Mouse (Mus musculus) MN1 (cell line): ENCODE results near the gene Litaf.

Source experiments
- DNase-seq: peaks from one replicate; pipeline ENCODE4 v3.0.0-alpha.2; 2016; ENCODE audit warnings: low spot score

The Litaf gene

DNA sequence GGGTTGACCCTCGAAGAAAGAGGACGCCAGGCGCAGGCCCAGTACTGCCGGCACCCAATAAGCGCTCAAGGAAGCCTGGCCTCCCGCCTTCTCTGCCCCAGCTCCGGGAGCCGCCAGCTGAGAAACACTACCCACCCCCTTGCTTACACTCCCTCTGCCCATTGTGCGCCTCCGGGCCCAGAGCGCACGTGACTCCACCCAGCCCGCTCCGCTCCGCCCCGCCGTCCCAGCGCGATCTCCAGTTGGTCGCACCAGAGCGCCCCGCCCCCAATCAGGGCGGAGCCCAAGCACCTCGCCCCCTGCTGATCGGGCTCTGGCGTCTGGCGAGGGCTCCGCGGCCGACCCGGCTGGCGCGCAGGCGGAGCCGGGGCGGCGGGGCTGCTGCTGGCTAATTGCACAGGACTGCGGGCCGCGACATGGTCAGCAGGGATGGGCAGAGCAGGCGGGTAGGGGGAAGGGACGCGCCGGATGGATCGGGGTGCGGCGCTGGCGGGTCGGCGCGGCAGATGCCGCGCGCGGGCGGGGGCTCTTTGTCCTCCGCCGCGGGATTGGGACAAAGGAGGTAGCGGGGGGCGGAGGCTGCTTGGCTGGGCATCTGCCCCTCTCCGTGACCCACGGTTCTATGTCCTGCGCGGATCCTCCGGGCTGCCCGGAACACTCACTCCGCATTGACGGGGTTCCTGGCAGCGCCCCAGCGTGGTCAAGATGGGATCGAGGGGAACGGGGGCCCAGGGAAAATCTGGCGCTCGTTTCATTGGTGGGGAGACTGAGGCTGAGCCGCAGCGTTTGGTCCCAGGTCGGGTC, at the start of gene Litaf:
Litaf (minus strand) TSS at position 129 of the 804 bp plus-strand sequence.
- DNase-seq: peak; percentile 99

GRCm38 (mm10) chr16:11109198-11109740, 43.3 kb upstream of the Litaf start:
- peak; percentile 57 for DNase-seq

DNA sequence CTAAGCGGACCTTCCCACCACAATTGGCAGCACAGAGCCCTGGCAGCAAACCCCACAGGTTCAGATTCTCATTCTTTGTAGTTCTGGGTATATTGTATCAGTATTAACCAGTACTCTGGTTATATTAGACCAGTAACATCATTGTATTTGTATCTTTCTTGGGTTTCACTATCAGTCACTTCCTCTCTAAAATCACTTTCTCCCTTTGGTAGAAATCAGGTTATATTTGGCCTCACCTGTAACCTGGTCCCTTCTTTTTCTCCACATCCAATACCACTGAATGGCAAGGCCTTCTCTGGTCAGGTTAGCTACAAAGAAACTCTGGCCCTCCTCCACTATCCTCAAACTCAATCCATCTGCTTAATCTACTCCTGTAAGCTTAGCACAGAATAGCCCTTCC, 38.9 kb upstream of the Litaf start:
- no peak for DNase-seq

DNA sequence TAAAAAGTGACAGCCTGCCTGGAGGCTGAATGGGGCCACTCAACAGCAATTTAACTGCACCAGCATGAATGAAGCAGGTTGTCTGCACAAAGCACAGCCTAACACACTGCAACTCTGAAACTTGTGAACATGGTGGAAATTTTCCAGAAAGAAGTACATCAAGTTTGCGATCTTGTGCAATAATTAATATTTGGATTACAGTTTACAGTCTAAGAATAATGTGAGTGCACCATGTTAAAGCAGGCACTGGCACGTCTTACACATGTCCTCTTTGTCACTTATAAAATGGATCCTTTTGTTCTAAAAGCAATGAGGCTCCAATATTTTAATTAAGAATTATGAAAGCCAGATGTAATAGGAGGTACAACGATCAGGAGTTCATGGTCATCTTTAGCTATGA, 31.3 kb upstream of the Litaf start:
- no peak for DNase-seq

- DNase-seq: no peak
Observed at GRCm38 (mm10) chr16:11093717-11094386, 27.9 kb upstream of the Litaf start.

GRCm38 (mm10) chr16:11092523-11092922, 26.6 kb upstream of the Litaf start:
- DNase-seq: no peak

DNA sequence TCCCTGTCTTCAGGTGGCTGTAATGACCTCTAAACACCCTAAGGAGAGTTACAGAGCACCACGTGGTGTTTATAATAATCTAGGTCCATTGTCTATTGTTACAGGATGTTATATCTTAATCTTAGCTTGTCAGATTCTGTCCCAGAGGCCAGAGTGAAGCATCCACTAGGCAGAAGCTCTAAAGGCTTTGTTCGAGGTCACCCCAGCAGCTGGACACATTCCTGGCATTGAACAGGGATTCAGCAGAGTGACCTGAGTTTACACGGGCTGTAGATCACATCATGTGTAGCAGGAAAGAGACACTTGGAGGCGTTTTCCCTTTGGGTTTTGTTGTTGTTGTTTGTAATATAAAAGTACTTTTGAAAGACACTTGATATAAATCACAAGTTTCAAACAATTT, 26.1 kb upstream of the Litaf start:
- no peak for DNase-seq

GRCm38 (mm10) chr16:11090836-11091570, 25.0 kb upstream of the Litaf start:
- DNase-seq: peak; percentile 88

- DNase-seq: no peak
Observed at GRCm38 (mm10) chr16:11086856-11087588, 21.1 kb upstream of the Litaf start.

DNA sequence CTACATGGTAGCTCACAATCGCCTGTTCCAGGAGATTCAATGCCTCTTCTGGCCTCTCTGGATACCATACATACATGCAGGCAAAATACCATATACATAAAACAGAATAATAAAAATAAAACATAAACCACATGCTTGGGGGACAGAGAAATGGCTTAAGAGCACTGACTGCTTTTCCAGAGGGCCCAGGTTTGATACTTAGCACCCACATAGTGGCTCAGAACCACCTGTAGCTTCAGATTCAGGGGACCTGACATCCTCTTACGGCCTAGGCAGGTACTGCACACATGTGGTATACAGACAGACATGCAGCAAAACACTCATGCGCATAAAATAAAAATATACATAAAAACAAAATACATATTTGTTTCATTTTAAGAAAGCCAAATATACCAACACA, 20.3 kb upstream of the Litaf start:
- DNase-seq: no peak

- no peak for DNase-seq
Observed at GRCm38 (mm10) chr16:11084181-11084580, 18.2 kb upstream of the Litaf start.

- DNase-seq: no peak
Observed at GRCm38 (mm10) chr16:11078216-11078869, 12.4 kb upstream of the Litaf start.

DNA sequence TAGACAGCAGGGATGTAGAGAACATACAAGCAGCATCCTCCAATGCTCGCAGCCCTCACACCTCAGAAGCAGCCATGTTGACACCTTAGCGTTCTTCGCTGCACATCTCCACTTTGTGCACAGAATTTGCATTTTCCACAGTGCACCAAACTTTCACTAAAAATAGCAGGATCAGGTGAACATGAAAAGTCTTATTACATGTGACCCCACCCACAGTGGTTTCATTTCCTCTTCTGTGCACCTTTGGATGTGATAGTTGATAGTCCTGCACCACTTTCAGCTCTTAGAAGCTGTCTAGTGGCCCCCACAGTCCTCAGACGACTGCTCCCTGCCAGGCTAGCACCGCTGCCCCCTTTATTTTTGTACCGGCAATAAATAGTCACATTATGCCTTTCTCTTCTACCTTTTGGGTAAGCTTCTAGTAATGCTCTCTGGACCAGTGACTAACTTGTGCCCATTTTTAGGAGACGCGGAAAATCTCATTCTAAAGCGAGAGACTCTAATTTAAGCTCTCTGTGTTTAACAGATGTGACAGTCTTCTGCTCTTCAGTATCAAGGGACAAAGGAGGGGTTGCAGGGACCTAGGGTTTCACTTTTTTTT, 11.7 kb upstream of the Litaf start:
- no peak for DNase-seq

- DNase-seq: no peak
Observed at GRCm38 (mm10) chr16:11073060-11073459, 7.1 kb upstream of the Litaf start.

DNA sequence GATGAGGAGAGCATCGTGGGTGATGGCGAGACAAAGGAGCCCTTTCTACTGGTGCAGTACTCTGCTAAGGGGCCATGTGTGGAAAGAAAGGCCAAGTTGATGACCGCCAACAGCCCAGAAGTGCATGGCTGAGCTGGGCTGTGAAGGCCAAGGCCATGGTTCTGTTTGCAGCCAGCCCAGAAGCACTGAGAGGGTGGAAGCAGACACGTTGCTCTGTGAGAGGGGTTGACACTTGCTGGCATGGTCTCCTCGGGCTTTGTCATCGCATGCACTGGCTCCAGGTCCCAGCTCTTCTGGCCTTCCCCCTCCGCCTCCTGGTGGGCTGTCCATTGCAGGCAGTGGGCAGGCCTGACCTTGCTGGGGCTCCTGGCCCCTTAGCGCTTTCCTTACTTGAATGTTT, 6.5 kb upstream of the Litaf start:
- no peak for DNase-seq

- DNase-seq: no peak
Observed at GRCm38 (mm10) chr16:11071887-11072286, 5.9 kb upstream of the Litaf start.

DNA sequence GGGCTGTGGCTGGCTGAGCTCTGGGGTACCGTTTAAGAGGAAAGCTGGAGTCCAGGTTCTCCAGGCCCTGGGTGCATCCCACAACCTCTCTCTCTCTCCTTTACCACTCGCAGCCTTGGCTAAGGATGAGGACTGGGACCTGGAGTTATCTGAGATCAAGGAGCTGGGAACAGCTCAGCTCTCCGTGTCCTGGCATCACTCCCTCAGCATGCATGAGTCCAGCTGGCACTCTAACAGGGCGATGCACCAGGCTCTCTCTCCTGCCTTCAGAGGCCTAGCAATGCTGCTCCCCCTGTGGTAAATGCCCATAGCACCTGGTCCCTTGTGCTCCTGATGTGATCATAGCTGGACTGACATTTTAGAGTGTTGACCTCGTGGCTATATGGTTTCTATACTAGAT, 5.2 kb upstream of the Litaf start:
- peak; percentile 66 for DNase-seq

GRCm38 (mm10) chr16:11069710-11070420, 3.9 kb upstream of the Litaf start:
- DNase-seq: no peak

DNA sequence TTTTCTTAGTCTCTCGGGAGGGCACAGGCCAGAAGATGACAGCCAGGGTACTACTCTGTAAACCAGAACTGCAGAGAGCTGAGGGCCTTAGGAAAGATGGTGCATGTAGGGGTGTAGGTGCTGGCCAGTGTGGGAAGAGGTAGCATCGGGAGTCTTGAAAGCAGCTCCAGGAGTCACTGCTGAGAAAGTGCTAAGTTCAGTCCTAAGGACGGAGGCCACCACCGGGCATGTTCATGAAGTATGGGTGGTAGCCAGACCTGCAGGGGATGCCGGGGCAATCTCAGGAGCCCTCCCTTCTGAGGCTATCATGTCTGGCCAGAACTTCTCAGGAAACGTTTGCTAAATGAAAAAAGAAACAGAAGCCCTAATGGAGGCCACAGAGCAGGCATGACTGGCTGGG, 3.3 kb upstream of the Litaf start:
- DNase-seq: no peak

DNA sequence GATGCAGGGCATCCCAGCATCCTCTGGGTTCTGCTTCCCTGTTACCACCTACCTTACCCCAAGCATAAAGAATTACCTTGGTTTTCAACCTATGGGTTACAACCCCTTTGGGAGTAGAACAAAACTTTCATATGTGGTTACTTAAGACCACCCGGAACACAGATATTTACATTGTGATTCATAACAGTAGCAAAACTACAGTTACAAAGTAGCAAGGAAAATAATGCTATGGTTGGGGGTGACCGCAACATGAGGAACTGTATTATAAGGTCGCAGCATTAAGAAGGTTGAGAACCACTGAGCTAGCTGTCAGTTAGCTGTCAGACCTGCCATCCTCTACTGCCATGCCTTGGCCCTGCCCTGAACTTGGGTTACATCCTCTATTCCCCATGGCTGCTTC, 2.7 kb upstream of the Litaf start:
- DNase-seq: no peak
